Mouse (Mus musculus) left cerebral cortex, adult 18-20 months (tissue): ENCODE measurements around the gene Crabp2. TPM values are rescaled to one million over a fixed set of nuclear protein-coding genes. Genes with fewer than 3 reads are reported as not detected.
A peak's percentile ranks its signal among the peaks of the same experiment; 100 is the strongest.

Experiments
- DNase-seq, 2 experiments: peaks; one replicate each; pipeline ENCODE4 v3.0.0; 2021 to 2022; ENCODE audit warnings: low spot score in 2 of 2, mixed read lengths in 1 of 2
- total RNA-seq, 2 experiments: library from RNA; stranded (reverse); gene quantifications; 2 replicates each; pipeline ENCODE4 v1.2.3; 2021

The Crabp2 gene
- total RNA-seq, 2 experiments from 2014 or later: 7.9 to 8.4 TPM

DNA sequence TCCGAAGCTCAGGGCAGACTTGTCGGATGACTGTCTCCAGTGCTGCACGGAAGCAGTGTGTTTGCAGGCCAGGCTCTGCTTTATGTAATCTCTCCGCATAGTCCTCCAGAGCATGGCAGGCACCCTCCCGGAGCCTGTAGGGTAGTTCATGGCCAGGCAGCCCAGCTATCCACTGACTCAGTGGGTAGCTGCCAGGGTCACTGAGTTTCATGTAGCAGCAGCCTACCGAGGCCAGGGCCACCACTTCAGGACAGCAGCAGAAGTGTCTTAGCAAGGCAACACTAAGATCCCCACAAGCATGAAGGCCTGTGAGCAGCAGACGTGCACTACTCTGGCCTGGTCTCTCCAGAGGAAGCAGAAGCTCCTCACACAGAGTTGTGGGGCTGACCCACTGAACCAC lies 23.5 kb upstream of the Crabp2 start:
- DNase-seq: no peak

- no peak for DNase-seq
Measured at GRCm38 (mm10) chr3:87927452-87927851, 21.0 kb upstream of the Crabp2 start.

- no peak for DNase-seq
Measured at GRCm38 (mm10) chr3:87929341-87930077, 19.0 kb upstream of the Crabp2 start.

- DNase-seq: peak; percentile 98 to 99
Measured at GRCm38 (mm10) chr3:87930078-87930795, 18.2 kb upstream of the Crabp2 start, which contains the start of the genes Isg20l2 and Rrnad1. Gene Isg20l2, plus strand, starts transcription at chr3:87930314. Gene Rrnad1, minus strand, starts transcription at chr3:87930717.

- no peak for DNase-seq
Measured at GRCm38 (mm10) chr3:87934026-87934425, 14.4 kb upstream of the Crabp2 start.

DNA sequence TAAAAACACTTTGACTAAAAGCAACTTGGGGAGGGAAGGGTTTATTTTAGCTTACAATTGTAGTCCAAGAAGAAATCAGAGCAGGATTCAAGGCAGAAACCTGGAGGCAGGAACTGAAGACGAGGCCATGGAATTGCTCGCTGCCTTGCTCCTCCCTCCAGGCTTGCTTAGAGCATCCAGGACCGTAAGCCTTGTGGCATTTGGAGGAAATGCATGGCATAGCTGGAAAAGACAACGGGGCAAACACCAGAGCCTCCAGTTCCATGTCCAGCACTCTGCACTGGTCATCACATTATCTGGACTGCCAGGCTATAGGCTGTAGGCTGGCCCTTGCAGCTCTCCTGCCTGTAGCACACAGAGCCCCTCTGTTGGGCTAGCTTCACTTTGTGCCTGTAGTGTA lies 14.0 kb upstream of the Crabp2 start:
- DNase-seq: no peak

- DNase-seq: no peak
Measured at GRCm38 (mm10) chr3:87935201-87935600, 13.3 kb upstream of the Crabp2 start.

- DNase-seq: peak; percentile 87 to 94
Measured at GRCm38 (mm10) chr3:87935776-87936175, 12.7 kb upstream of the Crabp2 start.

GRCm38 (mm10) chr3:87940611-87941010 lies 7.9 kb upstream of the Crabp2 start:
- DNase-seq: no peak

GRCm38 (mm10) chr3:87942471-87942870 lies 6.0 kb upstream of the Crabp2 start:
- no peak for DNase-seq

- no peak for DNase-seq
Measured at GRCm38 (mm10) chr3:87943586-87943985, 4.9 kb upstream of the Crabp2 start.

GRCm38 (mm10) chr3:87944838-87945600 lies 3.4 kb upstream of the Crabp2 start:
- no peak for DNase-seq

DNA sequence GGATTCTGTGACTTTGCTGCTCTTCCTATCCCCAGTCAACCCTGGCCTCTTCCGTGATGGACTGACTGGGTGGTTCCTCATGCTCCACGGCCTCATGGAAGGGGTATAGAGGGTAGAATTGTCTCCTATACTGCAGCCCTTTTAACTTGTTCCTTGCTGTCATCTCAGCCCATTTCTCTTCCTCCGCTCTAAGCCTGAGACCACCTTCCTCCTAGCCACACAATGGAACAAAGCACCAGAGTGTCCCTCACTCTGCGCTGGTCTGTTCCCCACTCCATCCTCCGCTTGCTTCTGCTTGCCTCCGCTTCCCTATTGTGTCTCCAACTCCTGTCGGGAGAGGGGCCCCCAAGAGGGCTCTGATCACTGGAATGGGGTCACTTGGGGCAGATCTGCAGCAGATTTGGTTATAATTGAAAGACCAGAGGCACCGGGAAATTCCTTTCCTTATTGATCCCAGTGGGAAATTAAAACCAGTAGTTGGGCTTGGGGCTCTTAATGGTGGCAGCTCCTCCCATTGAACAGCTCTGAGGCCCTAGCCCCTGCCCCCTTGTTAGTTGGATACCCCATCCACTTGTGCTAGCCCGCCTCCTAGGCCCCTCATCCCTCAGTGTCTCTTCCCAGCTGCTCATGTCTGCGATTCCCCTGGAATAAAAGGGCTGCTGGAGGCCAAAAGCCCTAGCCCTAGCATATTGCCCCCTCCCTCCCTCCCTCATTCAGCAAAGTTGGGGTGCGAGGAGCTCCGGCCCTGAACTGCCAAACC lies 2.5 kb upstream of the Crabp2 start:
- DNase-seq: no peak

DNA sequence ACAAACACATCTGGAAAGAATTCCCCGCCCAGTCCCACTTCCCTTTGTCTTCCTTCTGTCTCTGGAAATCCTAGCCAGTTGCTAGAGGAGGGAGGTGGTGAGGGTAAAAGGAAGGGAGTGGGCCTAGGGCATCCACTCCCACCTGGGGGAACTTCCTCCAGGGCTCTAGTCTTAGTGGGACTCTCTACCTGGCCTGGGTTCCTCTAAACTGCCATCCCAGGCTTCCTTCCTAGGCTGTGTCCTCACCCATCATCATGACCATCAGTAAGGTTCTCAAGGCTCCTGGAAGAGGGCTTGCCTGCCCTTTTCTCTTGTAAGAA lies 2.0 kb upstream of the Crabp2 start:
- no peak for DNase-seq

- DNase-seq: peak; percentile 17 to 27
Measured at GRCm38 (mm10) chr3:87947056-87947810, 1.2 kb upstream of the Crabp2 start.

DNA sequence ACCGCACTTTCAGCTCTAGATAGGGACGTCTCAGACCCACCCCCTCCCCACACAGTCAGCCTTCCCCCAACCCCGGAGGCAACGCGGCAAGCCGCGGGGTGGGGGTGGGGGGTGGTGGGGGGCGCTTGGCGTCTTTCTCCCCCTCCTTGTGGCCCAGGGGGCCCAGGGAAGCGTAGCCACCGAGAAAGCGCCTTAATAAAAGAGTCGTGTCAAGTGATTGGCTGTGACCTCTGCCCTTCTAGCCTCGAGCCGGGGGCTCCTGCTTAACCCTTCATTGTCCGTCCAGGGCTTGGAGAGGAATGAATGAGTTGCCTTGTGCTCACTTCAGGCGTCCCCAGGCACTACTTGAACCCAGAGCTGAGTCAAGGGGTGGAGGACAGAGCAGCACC lies 661 bp upstream of the Crabp2 start:
- DNase-seq: no peak

- no peak for DNase-seq
Measured at GRCm38 (mm10) chr3:87949266-87949954, 944 bp downstream of the Crabp2 start.

GRCm38 (mm10) chr3:87949955-87950515 lies 1.6 kb downstream of the Crabp2 start:
- no peak for DNase-seq

DNA sequence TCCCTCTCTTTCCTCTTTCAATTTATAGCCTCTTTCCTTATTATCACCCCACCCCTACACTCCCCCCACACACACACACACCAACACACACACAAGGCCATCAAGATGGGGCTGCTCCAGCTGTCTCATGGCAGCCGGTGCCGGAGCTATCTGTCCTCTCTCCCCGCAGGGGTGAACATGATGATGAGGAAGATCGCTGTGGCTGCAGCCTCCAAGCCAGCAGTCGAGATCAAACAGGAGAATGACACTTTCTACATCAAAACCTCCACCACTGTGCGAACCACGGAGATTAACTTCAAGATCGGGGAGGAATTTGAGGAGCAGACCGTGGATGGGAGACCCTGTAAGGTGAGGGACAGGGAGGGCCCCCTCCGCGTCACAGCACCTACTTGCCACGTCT lies 3.5 kb downstream of the Crabp2 start:
- DNase-seq: no peak

DNA sequence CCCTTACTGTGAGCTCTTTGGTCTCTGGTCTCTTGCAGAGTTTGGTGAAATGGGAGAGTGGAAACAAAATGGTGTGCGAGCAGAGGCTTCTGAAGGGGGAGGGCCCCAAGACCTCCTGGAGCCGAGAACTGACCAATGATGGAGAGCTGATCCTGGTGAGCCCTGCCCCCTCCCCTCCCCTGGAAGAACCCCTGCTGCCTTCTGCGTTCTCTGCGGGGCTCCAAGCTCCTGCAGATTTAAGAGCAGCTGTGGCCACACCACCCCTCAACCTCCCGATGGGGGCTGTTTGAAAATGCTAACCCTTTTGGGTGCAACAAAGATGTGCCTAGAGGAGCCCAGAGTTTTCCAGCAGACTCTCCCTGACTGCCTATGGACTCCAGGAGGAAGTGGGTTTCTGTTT lies 4.0 kb downstream of the Crabp2 start:
- DNase-seq: no peak
